Mouse (Mus musculus): ENCODE data around the gene Coq6.
"Not testable (repeated sequence)": the region's sequence is repeated elsewhere in the genome, so short reads cannot be mapped to it uniquely, and the experiment has no call there.

The Coq6 gene

DNA sequence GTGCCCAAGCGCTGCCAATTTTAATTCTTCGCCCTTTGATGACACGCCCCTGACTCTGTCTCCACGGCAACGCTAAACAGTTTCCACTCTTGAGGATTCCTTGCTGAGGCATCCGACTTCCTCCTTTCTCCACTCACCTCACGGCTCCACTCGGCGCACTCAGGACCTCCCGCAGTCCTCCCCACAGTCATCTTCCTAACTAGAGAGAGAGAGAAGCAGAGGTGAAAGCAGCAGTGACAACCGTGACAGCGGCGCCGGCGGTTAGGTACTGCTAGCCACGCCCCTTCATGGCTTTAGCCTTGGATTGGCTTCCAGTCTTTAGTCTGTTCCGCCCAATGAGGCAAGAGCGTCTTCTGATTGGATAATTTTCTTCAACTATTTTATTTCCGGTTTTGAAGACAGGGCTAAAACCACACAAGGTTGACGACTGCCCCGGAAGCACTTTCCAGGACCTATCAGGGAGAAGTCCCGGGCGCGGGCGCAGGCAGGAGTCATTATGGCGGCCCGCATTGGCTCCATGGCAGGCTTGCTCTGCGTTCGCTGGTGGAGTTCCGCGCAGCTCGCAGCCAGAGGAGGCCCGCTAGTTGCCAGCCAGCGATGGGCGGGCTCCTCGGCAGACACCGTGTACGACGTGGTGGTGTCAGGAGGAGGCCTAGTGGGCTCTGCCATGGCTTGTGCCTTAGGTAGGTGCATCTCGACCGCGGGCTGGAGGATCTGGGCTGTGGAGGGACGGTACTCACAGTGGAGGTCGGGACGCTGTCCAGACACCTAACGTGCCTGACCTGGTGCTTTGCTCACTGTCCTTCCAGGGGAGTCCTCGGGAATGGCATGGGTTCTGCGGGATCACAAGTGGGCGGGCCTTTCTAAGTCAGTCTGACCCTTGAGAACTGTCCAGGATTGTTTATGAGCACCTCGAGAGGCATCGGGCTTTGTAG, at the start of gene Coq6, which contains the start of gene Fam161b:
Gene Coq6, plus strand, starts transcription at position 103 of the 935 bp plus-strand sequence.
Gene Fam161b, minus strand, starts transcription at position 279 of the 935 bp plus-strand sequence.
- peak; percentile 99 for DNase-seq (ENCODE audit: low read depth, low spot score)

DNA sequence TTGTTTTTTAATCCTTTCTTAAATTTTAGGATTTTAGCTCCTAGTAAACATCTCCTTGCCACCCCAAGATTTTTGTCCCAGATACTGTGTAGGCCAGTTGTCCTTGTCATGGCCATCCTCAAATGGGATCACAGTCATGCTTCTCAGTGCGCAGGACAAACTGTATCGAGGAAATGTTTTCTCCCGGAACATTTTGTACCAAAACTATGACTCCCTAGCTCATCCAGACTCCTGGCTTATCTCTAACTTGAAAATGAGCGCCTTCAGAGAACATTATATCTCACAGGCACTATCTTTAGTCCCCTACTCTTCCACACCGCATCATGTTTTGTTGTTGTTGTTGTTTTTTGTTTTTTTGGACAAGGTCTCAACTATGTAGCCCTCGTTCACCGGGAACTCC, 45.5 kb upstream of the Coq6 start:
- no peak for DNase-seq (ENCODE audit: low read depth, low spot score)

DNA sequence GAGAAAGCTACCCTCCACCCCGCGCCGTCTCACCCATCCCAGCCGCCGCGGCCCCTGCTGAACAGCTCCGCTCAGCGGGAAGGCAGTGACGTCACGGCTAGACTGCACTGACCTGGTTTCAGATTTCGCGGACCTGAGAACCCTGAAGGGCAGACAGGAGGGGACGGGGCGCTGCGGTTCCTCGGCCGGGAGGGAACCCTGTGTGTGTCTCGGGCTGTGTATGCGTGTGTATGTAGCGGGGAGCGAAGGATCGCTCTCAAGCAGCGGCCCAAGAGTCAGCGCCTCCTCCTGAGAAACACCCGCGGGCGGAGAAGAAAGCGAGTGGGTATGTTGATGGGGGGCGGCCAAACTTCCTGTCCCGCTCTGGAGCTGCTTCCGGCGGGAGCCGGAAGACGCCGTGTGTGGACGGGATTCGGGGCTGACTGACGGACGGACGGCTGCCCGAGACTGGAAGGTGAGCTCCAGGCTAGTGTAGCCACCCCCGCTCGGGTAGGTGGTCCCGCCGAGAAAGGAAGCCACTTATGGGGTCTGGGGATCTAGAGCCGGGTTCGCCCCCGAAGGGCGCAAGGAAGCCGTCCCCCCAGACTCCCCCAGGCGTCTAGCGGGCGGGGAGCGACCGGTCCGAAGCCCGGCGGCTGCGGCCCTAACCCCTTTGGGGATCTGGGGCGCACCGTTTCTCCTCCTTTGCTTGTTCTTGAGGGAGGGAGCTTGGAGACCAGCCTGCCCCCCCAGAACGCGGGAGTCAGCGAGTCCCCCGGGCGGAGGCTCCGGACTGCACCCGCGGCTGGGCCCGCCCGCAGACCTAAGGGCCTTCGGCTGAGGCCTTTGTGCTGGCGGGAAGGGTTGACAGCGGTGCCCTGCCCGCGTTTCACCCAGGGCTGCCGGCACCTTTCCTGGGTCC, 44.5 kb upstream of the Coq6 start, which contains the start of gene Zfp410:
Gene Zfp410, plus strand, starts transcription at position 132 of the 901 bp plus-strand sequence.
- peak; percentile 88 for DNase-seq (ENCODE audit: low read depth, low spot score)

DNA sequence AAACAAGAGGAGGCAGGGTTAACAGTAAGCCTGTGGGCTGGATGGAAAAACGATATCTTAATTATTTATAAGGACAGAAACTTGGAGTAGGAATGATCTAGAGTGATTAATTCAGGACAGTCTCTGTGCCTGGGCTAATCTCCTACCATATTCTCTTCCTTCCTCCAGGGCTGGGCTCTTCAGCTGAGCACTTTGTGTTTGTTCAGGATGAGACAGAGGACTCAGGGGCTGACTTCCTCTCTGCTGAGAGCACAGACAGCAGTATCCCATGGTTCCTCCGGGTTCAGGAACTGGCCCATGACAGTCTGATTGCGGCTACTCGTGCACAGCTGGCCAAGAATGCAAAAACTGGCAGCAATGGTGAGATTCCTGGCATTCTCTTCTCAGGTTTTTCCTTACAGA, 34.3 kb upstream of the Coq6 start:
- no peak for DNase-seq (ENCODE audit: low read depth, low spot score)

DNA sequence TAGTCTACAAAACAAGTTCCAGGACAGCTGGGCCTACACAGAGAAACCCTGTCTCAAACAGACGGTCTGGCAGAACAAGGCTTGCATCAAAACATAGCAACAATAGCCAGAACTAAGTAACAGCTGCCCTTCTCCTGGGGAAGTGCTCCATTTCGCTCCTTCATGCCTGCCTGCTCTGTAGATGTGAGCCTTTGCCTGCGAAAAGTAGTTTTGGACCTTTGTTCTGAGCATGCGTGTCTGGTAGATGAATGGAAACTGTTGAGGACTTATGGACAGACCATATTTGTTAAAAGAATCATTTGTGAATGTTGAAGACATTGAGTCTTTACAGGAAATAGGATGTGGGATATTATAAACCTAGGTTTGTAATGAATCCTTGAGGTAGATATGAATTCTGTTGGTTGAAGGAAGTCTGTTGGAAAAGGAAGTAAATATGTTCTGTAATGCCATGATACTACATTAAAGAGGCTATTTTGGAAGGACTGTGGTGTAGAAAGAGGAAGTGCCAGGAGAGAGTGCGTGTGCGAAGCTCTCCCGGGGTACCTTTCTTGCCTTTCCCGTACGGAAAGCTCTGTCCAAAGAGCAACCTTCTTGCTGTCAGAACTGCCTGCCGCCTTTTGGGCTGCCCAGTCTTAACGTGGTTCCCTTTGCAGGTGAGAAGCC, 24.4 kb upstream of the Coq6 start:
- DNase-seq (ENCODE audit: low read depth, low spot score) = no peak

DNA sequence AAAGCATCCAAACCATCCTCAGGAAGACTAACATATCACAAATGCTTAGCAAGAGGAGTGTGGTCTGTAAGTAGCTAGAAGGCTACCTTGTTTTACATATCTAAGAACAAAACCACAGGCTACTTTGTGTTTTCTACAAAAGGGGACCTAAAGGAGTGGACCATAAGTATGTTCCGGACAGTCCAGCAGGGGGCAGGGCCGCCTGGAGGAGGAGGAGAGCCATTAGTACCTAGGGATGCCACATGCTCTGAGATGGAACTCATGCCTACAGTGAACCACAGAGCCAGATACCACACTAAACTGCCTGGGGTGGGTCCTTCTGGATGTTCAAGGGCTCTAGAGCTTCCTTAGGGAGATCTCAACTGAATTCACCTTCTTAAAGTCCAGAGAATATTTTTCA, 14.3 kb upstream of the Coq6 start:
- DNase-seq (ENCODE audit: low read depth, low spot score) = peak; percentile 75

DNA sequence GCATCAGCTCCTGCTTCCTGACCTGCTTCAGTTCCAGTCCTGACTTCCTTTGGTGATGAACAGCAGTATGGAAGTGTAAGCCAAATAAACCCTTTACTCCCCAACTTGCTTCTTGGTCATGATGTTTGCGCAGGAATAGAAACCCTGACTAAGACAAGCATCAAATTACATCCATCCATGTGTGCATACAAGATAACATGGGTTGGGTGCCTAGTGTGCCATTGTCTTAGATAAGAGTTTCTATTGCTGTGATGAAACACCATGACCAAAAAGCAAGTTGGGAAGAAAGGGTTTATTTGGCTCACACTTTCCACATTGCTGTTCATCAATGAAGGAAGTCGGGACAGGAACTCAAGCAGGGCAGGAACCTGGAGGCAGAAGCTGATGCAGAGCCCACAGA, 2.8 kb upstream of the Coq6 start:
- not testable (repeated sequence) for DNase-seq (ENCODE audit: low read depth, low spot score)

DNA sequence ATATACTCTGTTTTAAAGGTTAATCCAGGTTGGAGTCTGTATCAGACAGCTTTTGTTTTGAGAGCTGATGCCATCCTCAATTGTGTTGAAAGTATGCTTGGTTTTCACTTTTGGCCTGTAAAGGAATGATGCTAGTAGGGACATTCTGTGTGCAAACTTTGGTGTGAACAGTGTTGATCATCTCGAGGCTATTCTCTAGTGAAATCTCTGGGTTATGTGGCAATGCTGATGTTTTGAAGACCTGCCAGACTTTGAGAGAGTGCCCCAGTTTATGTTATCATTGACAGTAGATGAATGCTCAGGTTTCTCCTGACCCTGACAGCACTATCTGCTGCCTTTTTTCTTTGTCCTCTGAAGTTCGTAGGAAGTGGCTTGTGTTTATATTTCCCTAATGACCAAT, 1.4 kb downstream of the Coq6 start:
- no peak for DNase-seq (ENCODE audit: low read depth, low spot score)

DNA sequence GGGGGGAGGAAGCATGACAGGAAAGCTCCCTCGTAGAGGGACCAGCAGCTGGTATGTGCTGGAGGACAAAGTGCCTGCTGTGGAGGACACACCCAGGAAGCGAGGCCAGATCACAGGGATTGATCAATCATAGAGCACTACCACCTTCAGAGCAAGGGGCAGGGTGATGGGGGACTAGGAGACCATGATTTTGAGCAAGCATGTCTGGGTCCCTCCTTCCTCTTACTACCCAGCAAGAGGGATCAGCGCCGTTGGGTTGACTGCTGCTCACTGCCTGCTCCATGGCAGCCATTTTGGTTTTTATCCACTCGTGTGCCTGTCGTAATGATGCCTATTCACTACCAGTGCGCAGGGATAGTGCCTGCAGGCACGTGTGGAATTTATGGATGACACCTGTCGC, 2.8 kb downstream of the Coq6 start:
- peak; percentile 67 for DNase-seq (ENCODE audit: low read depth, low spot score)

DNA sequence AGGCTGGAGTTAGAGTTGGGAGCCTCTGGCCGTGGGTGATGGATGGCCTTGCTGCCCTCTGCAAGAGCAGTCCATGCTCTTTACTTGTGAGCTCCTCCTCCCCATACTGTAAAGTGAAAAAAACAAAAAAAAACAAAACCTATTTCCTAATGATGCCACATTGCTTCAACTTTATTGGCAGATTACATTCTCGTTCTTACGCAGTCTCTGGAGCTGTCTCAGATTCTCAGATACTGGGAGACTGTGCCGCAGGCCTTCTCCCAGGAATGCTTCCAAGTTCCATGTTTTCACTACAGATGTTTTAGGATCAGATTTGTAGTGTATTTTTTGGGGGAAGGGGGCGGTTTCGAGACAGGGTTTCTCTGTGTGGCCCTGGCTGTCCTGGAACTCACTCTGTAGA, 3.7 kb downstream of the Coq6 start:
- no peak for DNase-seq (ENCODE audit: low read depth, low spot score)

DNA sequence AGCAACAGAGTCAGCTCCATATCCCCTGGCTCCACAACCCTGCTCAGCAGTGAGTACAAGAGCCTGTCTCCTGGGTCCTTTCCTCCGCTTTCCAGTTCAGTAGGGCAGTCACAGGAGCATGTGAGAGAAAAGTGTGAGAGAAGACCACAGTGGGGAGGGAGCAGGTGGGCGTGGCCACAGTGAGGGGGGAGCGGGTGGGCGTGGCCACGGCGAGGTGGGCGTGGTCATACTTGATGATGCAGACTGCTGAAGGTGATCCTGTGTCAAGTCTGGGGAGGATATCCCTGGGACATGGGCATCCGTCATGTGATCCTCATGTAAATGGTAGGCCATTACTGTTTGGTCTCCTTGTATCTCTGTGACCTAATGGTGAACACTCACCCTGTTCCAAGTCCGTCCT, 5.5 kb downstream of the Coq6 start:
- DNase-seq (ENCODE audit: low read depth, low spot score) = peak; percentile 76

DNA sequence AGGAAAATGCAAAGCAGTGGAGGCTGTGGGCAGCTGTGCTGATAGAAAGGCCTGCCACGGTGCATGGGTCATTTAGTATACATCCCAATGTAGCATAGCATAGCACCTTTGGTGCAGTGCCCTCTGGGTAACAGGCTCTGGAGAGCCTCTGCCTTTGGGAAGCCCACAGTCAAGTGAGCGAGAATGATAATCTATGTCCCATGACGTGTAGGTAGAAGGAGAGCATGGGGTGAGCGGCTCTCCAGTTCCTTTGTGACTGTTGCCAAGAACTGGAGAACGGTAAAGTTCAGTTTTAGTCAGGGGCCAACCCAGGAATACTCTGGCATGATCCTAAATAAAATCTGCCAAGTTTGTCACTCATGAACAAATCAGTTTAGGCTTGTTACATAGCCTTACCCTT, 10.2 kb downstream of the Coq6 start:
- no peak for DNase-seq (ENCODE audit: low read depth, low spot score)

DNA sequence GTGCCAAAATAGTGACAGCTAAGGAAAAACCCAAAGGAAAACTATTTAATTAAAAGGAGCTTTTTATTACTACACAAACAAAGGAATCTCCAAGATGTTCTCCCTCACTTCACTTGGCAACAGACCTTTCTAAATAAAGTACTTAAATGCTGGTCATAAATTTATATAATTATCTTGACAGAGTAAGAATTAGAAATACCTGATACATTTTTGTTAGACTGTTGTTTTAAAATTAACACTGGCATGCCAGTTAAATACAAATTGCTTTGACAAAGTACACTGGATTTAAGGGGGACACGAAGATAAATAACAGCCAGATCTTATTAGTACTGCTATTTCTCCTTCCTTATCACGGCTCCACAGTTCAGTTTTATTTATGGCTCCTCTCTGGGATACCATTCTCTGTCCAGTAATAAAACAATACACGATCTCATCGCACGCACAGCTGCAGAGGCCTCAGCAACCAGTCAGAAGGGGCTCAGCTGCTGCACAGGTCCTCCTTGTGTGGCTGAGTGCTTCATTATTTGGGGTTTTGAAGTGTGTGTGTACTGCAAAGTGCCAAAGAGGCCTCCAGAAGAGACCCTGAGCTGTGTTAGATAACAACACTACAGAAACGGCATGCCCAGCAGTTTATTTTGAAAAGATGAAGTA, 12.5 kb downstream of the Coq6 start:
- no peak for DNase-seq (ENCODE audit: low read depth, low spot score)

DNA sequence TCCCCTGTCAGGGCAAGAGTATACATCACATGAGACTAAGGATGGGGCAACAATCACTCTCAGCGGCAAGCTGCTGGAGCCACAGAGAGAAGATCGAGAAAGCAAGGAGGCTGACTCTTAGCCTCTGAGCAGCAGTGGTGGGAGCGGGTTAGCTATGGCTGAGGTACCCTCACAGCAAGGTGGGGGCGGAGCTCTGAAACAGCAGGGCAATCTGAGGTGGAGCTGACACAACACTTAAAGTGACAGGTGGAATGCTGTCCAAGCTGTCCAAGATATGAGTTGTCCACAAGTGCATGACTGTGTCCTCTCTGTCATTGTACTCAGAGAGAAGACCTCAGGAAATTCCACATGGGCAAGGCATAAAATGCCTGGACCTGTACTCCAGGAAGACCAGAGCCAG, 20.9 kb downstream of the Coq6 start:
- no peak for DNase-seq (ENCODE audit: low read depth, low spot score)

DNA sequence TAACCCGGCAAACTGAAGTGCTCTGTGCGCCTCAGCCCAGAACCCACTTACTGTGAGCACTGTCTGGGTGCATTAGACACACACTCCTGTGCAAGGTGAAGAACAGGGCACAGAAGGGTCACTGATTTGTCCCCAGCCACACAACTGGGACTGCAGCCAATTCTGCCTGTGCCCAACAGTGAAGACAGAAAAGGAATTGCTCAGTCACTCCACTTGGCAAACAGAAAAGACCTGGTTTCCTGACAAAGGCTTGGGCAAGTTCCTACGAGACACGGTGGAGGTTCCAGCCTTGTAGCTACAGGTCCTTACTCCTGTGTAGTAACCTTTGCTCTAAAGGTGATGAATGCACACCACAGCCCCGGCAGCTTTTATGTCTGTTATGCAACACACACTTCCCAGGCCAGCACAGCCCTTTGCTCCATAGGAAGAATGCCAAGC, 23.2 kb downstream of the Coq6 start:
- DNase-seq (ENCODE audit: low read depth, low spot score) = no peak

DNA sequence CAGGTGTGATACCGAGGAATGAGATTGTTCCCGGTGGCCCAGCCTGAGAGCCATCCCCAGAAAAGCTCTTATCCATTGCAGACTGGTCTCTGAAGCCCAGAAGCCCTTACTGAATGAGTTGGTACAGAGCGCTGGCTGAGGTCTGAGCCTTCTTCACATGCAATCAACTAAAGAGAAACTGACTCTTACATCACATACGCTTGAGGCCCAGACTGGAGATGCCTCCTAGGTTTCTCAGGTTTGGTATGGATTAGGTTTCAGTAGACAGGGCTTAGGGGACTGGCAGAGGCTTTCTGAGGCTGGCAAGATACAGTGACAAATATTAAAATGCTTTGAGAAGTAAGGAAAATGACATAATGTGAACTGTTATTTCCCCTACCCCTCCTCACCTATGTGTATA, 24.0 kb downstream of the Coq6 start:
- no peak for DNase-seq (ENCODE audit: low read depth, low spot score)

DNA sequence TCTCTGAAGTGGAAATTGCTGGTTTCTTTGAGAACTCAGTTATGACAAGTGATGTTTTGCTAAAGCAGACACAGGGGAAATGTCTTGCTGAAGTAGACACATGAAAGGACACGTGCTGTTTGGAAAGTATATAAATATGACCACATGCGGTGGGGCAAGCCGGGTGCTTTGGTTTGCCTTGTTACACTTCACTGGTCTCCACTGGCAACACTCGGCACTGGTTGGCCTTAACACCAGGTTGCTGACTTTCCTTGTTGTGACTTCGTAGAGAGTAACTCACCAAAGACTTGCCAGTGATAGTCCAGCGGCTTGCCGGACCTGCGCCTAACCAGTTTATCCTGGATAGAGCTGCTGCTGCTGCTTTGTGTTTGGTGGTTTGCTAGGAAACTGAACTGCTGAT, 26.6 kb downstream of the Coq6 start:
- DNase-seq (ENCODE audit: low read depth, low spot score) = no peak

DNA sequence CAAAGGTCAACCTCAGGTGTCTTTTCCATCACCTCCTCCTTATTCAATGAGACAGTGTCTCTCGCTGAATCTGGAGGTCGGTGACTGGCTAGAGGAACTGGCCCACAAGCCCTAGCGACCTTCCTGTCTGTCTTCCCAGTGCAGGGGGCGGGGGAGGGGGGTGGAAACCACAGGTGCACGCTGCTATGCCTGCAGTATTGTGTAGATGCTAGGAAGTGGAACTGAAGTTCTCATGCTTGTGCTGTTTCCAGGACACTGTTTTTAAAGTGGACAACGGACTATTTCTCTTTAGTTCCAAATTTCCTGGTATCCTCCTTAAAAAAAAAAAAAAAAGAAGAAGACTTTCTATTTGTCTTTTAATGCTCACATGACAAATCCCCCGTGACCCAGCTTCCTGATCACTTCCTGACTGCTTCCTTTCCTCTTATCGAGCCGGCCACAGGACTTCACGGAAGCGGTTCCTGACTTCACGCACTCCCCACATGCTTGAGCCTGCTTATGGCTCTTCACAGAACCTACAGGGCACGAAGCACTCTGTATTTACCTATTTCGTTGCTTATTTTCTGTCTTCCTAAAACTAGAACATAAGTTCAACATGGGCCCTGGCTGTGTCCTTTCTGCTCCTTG, 27.4 kb downstream of the Coq6 start:
- DNase-seq (ENCODE audit: low read depth, low spot score) = peak; percentile 50

DNA sequence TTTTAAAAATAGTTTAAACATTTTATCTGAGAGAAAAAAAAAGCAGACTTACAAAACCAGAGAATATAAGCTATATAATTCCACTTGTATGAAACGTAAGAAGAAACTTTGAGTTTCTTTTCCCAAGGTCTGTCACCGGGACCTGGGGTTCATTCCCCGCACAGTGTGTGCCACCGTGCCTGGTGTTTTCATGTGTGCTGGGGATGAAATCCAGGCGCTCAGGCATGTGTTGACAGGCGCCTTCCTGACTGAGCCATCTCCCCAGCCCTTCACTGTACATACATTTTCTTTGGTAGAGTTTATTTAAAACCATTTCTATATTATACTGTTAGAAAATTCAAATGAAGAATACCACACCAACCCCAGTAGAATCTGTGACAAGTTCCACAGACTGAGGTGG, 28.9 kb downstream of the Coq6 start:
- DNase-seq (ENCODE audit: low read depth, low spot score) = no peak

DNA sequence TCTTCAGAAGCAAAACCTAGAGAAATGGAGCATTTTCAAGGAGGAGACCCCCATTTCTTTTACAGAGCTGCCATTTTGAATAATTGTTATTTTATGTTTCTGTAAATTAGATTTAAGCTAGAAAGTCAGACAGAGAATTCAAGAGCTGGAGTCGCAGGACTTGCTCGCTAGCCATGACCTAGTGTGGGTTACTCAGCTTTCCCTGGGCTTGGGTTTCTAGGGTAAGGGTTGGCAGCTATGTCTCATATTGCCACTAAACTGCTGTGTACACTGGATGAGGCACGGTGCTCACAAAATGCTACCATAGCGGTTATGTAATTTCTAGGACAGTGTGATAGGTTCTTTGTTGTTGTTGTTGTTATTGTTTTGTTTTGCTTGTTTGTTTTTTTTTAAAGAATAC, 31.2 kb downstream of the Coq6 start:
- no peak for DNase-seq (ENCODE audit: low read depth, low spot score)

DNA sequence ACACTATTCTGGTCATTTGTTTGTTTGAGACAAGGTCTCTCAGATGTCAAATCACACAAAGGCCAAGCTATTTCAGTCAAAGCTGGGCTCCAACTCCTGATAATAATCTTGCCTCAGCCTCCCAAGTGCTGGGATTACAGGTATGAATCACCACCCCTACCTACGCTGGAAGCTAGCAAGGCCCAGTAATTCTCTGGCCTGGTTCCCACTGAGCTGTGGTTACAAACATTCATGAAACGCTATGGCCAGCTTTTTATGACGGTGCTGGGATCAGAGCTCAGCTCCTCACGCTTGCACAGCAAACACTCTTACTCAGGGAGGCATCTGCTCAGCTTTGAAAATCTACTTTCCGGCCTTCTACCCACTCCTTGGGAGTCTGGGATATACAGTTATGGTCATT, 32.4 kb downstream of the Coq6 start:
- no peak for DNase-seq (ENCODE audit: low read depth, low spot score)

All from R1 (cell line).